Mouse (Mus musculus): ENCODE results near the gene Arhgef28.

DNA sequence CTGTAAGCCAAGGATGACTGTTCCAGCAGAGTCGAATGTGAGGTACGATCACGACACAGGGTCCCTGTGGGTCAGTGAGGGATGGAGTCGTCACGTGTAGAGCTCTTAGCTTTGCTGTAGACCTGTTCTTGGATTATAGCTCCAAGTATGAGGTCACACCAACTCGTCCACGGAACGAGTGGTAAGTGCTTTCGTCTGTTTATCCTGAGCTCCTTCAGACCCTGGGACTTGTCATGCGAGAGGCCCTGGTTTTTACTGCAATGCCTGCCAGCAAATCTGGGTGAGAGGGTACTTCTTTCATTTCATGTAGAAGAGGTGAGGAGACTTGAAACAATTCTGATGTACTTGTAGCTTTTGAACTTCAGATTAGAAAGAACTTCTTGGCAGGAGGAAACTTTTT is 322.6 kb downstream of the Arhgef28 start:
- TF ChIP-seq GATA1 (IDR thresholded peaks at IDR 0.05; ENCODE audit: borderline replicate concordance, low read length) (no peak), FLI1 (IDR thresholded peaks at IDR 0.05; ENCODE audit: low read length) (no peak)

Data from megakaryocyte, embryonic 14.5 days (primary cell).